Mouse (Mus musculus) stomach, postnatal 0 days (tissue): ENCODE measurements at regions not wholly inside any gene's neighbourhood (a gene's known extent, or its start where the extent isn't known, plus 50 kb on each side); places are given as distances from the start of the nearest gene placed in this dataset.
"Not testable (repeated sequence)": the region's sequence is repeated elsewhere in the genome, so short reads cannot be mapped to it uniquely, and the experiment has no call there.

Experiments
- ATAC-seq: fragments of 200-750 bp; cut with Nextera tagmentation; 2 replicates; pipeline ENCODE4 v1.8.0; 2017; ENCODE audit not compliant: low FRiP score, low TSS enrichment
- DNase-seq: peaks from one replicate; pipeline ENCODE4 v3.0.0-alpha.2; 2016; ENCODE audit warnings: low spot score
- H3K27ac ChIP-seq: fragments of 300-500 bp; sonication (generic); replicated peaks from 2 replicates; pipeline ENCODE4 v1.5.1; 2014; ENCODE audit warnings: mild to moderate bottlenecking, control low read depth
- H3K27me3 ChIP-seq: fragments of 300-500 bp; sonication (generic); 2 replicates; pipeline ENCODE4 v1.6.1; 2014; ENCODE audit warnings: low read length; ENCODE audit not compliant: control insufficient read depth, insufficient read depth
- H3K36me3 ChIP-seq: fragments of 300-500 bp; sonication (generic); 2 replicates; pipeline ENCODE4 v1.6.1; 2014; ENCODE audit warnings: low read length, mixed read lengths; ENCODE audit not compliant: control insufficient read depth, insufficient read depth
- H3K4me1 ChIP-seq: fragments of 300-500 bp; sonication (generic); replicated peaks from 2 replicates; pipeline ENCODE4 v1.6.1; 2014; ENCODE audit warnings: antibody characterized with exemption; ENCODE audit not compliant: control insufficient read depth, insufficient read depth
- H3K4me2 ChIP-seq: fragments of 300-500 bp; sonication (generic); replicated peaks from 2 replicates; pipeline ENCODE4 v1.6.1; 2014; ENCODE audit warnings: low read depth, mild to moderate bottlenecking, control low read depth, moderate library complexity
- H3K4me3 ChIP-seq: fragments of 300-500 bp; sonication (generic); 2 replicates; pipeline ENCODE4 v1.5.1; 2014; ENCODE audit warnings: low read depth, low read length, control low read depth
- H3K9ac ChIP-seq: fragments of 300-500 bp; sonication (generic); 2 replicates; pipeline ENCODE4 v1.6.1; 2014; ENCODE audit warnings: mild to moderate bottlenecking, low read length, control low read depth, mixed read lengths
- H3K9me3 ChIP-seq: fragments of 300-500 bp; sonication (generic); 2 replicates; pipeline ENCODE4 v1.6.1; 2016; ENCODE audit warnings: low read length; ENCODE audit not compliant: control insufficient read depth
- CTCF ChIP-seq: IDR thresholded peaks from 2 replicates; pipeline ENCODE4 v1.5.1; 2016; ENCODE audit warnings: antibody characterized with exemption, low read depth, mild to moderate bottlenecking, moderate library complexity
- EP300 ChIP-seq: optimal IDR thresholded peaks from 2 replicates; pipeline ENCODE3; 2016; ENCODE audit warnings: antibody characterized with exemption
- WGBS: fragments of 180-500 bp; shearing (Covaris S2); extraction: QIAGEN DNeasy Blood & Tissue Kit; methylation state at CpG from one replicate; pipeline ENCODE4 v1.1.7; 2014; 5-methylcytosine and 5-hydroxymethylcytosine counted together

DNA sequence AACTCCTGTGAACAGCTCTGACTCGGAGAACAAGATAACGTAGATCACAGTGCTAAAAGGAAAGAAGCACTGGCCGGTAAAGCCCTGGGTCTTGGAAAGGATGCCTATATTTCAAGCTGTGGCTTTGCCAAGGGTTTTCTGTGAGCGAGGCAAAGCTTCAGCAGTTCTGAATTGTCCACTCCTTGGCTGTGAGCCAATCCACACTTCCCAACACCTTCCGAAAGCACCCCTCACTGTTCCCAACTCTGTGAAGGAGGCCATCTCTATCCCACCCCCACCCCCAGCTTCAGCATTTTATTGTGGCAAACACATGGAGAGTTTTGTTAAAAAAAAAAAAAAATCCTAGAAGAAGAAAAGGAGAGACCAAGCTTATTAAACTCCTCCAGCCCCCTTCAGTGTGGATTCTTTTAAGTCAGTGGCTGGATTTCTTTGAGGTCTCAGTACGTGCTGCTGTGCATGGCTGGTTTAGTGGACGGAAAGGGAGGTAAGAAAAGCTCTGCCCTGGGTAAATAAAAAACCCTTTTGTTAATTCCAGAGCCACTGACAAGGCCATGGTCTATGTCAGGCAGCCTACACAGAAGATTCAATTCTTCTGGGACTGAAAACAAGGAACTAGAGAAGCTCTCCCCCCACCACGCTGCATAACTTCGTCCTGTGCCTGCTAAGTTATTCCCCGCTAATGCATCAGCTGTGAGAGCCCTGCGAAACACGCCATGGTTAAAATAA is 483.4 kb downstream of the Tns1 start:
- TF ChIP-seq EP300: no peak
- no peak for ATAC-seq
- 0 out of 2 replicates have a peak overlapping the region, but pooled peaks have one; percentile 24 for H3K27ac ChIP-seq
- no peak overlapping the region for H3K4me3 ChIP-seq
- no peak overlapping the region for H3K4me2 ChIP-seq
- no peaks in the 10 kb centered on the region for H3K27me3 ChIP-seq
- WGBS: 49% methylated on average over 12 of the region's 12 CpGs
- DNase-seq: no peak
- H3K4me1 ChIP-seq: peaks cover 4% of the 10 kb centered on the region; the same call in 1 of the 2 replicates
- H3K9me3 ChIP-seq: no peaks in the 10 kb centered on the region
- no peak overlapping the region for H3K9ac ChIP-seq
- H3K36me3 ChIP-seq: no peaks in the 10 kb centered on the region

DNA sequence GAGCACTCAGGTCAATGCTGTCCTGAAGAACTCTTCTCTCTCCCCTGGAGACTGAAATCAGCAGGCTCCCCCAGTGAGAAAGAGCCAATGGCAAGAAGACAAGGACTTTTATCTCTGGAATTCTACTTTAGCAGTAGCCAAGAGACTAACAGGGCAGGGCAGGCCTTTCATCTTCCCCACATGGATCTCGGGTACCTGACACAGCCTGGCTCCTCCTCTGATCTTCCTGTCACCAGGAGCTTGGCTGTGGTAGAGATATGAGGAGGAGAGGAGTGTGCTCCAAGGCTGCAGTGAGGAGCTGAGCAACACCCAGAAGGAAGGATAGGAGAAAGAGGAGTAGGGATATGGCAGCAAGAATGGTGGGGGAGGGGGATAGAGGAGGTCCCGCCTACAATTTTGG is 488.5 kb downstream of the Tns1 start:
- no peak for ATAC-seq
- no peak for TF ChIP-seq EP300
- no peak for TF ChIP-seq CTCF
- no peak overlapping the region for H3K9ac ChIP-seq
- DNase-seq: no peak
- 65% methylated on average over 2 of the region's 2 CpGs for WGBS
- no peaks in the 10 kb centered on the region for H3K36me3 ChIP-seq
- no peaks in the 10 kb centered on the region for H3K4me1 ChIP-seq
- H3K9me3 ChIP-seq: no peaks in the 10 kb centered on the region
- H3K27ac ChIP-seq: no peak overlapping the region
- no peak overlapping the region for H3K4me2 ChIP-seq
- no peaks in the 10 kb centered on the region for H3K27me3 ChIP-seq
- H3K4me3 ChIP-seq: no peak overlapping the region

DNA sequence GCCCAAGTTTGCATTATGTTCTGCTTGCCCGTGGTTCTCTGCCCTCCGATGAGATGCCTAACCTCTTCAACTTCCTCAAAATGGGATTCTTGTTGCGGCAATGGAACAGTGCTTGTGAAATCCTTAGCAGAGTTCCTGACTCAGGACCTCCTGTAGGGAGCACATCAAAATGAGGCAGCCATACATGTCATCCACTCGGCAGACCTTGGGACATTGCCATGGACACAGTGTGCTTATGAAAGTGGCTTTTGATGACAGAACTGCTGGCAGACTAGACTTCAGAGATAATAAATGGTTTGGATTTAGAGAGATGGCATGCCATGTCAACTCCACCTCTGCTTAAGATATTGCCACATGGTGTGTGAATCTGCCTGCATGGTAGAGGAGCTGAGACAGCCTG is 489.4 kb downstream of the Tns1 start:
- DNase-seq (no peak), ATAC-seq (no peak)
- TF ChIP-seq EP300 (no peak), CTCF (no peak)
- Histone ChIP-seq H3K36me3 (no peaks in the 10 kb centered on the region), H3K4me2 (no peak overlapping the region), H3K4me3 (no peak overlapping the region), H3K27me3 (no peaks in the 10 kb centered on the region), H3K9ac (no peak overlapping the region), H3K27ac (no peak overlapping the region), H3K9me3 (no peaks in the 10 kb centered on the region), H3K4me1 (no peaks in the 10 kb centered on the region)
- WGBS: 90% methylated on average over 4 of the region's 4 CpGs

DNA sequence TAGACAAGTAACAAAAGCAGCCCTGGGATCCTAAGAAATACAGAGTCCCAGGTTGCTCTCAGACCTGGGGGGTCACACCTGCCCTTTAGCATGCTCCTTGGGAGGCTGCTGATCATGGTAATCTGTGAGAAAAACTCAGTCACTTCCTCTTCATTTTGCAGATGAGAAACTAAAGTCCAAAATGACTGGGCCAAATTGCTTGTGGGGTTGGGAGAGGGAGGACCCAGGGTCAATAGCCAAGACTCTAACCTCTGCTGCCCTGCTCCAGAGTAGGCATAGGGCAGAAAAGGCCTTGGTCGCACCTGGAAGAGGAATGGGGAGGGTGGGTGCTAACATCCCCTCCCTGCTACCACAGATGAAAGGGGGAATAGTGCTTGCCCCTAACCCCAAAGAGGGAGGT is 491.2 kb downstream of the Tns1 start:
- no peaks in the 10 kb centered on the region for H3K4me1 ChIP-seq
- ATAC-seq (no peak), DNase-seq (no peak)
- no peak overlapping the region for H3K27ac ChIP-seq
- H3K9ac ChIP-seq: no peak overlapping the region
- TF ChIP-seq EP300 (no peak), CTCF (no peak)
- H3K27me3 ChIP-seq: no peaks in the 10 kb centered on the region
- H3K4me3 ChIP-seq: no peak overlapping the region
- H3K4me2 ChIP-seq: no peak overlapping the region
- WGBS: 88% methylated on average over 1 of the region's 1 CpGs
- H3K36me3 ChIP-seq: no peaks in the 10 kb centered on the region
- H3K9me3 ChIP-seq: no peaks in the 10 kb centered on the region

DNA sequence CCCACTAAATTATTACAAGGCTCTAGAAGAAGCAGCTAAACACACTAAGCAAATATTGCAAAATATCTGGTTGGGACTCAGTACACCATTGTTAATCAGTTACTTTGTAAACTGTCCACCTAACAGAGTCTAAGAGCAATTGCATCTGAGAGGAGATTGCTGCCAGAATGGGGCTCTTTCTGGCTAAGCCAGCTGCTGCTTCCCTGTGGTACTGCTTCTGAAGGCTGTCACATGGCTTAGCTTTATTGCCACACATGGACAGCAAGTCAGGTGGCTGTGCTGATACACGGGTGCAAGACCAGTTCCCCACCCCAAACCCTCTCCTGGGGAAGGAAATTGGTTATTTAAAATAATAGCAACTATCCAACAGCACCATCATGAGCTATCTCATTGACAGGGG is 493.9 kb downstream of the Tns1 start:
- Histone ChIP-seq H3K4me3 (no peak overlapping the region), H3K36me3 (no peaks in the 10 kb centered on the region), H3K4me1 (no peaks in the 10 kb centered on the region), H3K4me2 (no peak overlapping the region), H3K27me3 (no peaks in the 10 kb centered on the region), H3K9ac (no peak overlapping the region), H3K27ac (no peak overlapping the region), H3K9me3 (no peaks in the 10 kb centered on the region)
- ATAC-seq (no peak), DNase-seq (no peak)
- 17% methylated on average over 1 of the region's 1 CpGs for WGBS
- no peak for TF ChIP-seq EP300
- no peak for TF ChIP-seq CTCF

DNA sequence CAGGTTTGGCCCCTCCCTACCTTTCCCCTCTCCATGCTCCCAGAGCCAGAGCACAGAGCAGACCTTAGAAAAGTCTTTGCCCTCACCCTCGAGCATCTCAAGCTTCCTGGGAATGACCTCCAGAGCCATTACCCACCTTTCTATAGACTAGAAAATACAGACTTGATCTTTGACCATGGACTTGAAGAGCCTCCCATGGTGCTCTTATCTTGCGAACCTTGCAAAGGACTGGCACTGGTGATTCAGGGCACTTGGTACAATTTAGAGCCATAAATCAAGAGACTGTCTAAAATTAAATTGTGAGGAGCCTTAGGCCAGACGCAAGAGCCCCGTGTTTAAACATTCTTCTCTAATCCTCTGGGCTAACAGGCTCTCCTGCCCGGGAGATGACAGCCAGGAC is 498.9 kb downstream of the Tns1 start:
- no peak for TF ChIP-seq CTCF
- no peak for TF ChIP-seq EP300
- Histone ChIP-seq H3K27me3 (no peaks in the 10 kb centered on the region), H3K4me3 (no peak overlapping the region), H3K36me3 (no peaks in the 10 kb centered on the region), H3K27ac (no peak overlapping the region), H3K9ac (no peak overlapping the region), H3K9me3 (no peaks in the 10 kb centered on the region), H3K4me1 (no peaks in the 10 kb centered on the region), H3K4me2 (no peak overlapping the region)
- ATAC-seq: no peak
- WGBS: 43% methylated on average over 5 of the region's 5 CpGs
- no peak for DNase-seq

DNA sequence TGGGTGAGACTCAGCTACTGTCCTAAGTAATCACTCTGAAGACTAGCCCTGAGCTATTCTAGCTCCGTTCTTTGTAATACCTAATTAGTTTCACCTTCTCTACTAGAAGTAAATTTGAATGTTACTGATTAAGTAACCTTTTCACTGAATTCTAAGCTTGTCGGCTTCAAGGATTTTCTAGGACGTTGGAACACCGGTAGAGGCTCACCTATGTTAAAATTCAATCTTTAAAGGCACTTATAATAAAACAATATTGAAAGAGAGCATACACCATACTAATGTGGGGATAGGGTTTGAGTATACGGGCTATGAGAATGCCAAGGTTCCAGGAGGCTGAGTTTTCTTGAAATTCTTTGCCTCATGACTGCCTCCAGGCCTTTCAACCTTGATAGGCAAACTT is 503.1 kb downstream of the Tns1 start:
- not testable (repeated sequence) for H3K4me2 ChIP-seq, DNase-seq, H3K36me3 ChIP-seq, ATAC-seq, H3K9ac ChIP-seq, H3K4me3 ChIP-seq, H3K4me1 ChIP-seq, H3K9me3 ChIP-seq, H3K27me3 ChIP-seq, H3K27ac ChIP-seq
- 86% methylated on average over 5 of the region's 5 CpGs for WGBS
